Mouse (Mus musculus): ENCODE results near the gene Ccnb1.
"Not testable (repeated sequence)": the region's sequence is repeated elsewhere in the genome, so short reads cannot be mapped to it uniquely, and the experiment has no call there.

Ccnb1 gene

GRCm38 (mm10) chr13:100774704-100775103 lies 11.7 kb downstream of the Ccnb1 start:
- in situ Hi-C loops (cut with MboI, MseI), result no loop called here

GRCm38 (mm10) chr13:100755329-100755728 lies 31.0 kb downstream of the Ccnb1 start:
- in situ Hi-C loops (cut with MboI, MseI), result no loop called here

GRCm38 (mm10) chr13:100754186-100754585 lies 32.2 kb downstream of the Ccnb1 start:
- in situ Hi-C loops (cut with MboI, MseI), result no loop called here

- in situ Hi-C loops (cut with MboI, MseI), result no loop called here
These were observed 33.4 kb downstream of the Ccnb1 start for GRCm38 (mm10) chr13:100753011-100753410.

- in situ Hi-C loops (cut with MboI, MseI), result no loop called here
These were observed 33.8 kb downstream of the Ccnb1 start for GRCm38 (mm10) chr13:100752529-100752928.

GRCm38 (mm10) chr13:100751402-100751801 lies 35.0 kb downstream of the Ccnb1 start:
- in situ Hi-C loops (cut with MboI, MseI), result no loop called here

GRCm38 (mm10) chr13:100750799-100751198 lies 35.6 kb downstream of the Ccnb1 start:
- in situ Hi-C loops (cut with MboI, MseI), result no loop called here

GRCm38 (mm10) chr13:100748638-100749037 lies 37.7 kb downstream of the Ccnb1 start:
- in situ Hi-C loops (cut with MboI, MseI), result loop anchor here (10.0 kb wide), 1 partner anchor 1546 kb away; no protein-coding TSS in a partner anchor

- in situ Hi-C loops (cut with MboI, MseI), result loop anchor here (10.0 kb wide), 1 partner anchor 1549 kb away; no protein-coding TSS in a partner anchor
These were observed 40.3 kb downstream of the Ccnb1 start for GRCm38 (mm10) chr13:100746090-100746489.

GRCm38 (mm10) chr13:100744036-100744744 lies 42.2 kb downstream of the Ccnb1 start, which contains the start of gene Mrps36:
Mrps36 (minus strand) TSS chr13:100744659.
- in situ Hi-C loops (cut with MboI, MseI), result loop anchor here (10.0 kb wide), 1 partner anchor 1551 kb away; no protein-coding TSS in a partner anchor

- in situ Hi-C loops (cut with MboI, MseI), result loop anchor here (10.0 kb wide), 1 partner anchor 1551 kb away; no protein-coding TSS in a partner anchor
These were observed 42.9 kb downstream of the Ccnb1 start for GRCm38 (mm10) chr13:100743346-100744035.

- in situ Hi-C loops (cut with MboI, MseI), result loop anchor here (10.0 kb wide), 1 partner anchor 1552 kb away; no protein-coding TSS in a partner anchor
These were observed 43.5 kb downstream of the Ccnb1 start for GRCm38 (mm10) chr13:100742831-100743230.

GRCm38 (mm10) chr13:100732756-100733155 lies 53.6 kb downstream of the Ccnb1 start:
- in situ Hi-C loops (cut with MboI, MseI), result no loop called here

- in situ Hi-C loops (cut with MboI, MseI), result not testable (repeated sequence)
These were observed 54.8 kb downstream of the Ccnb1 start for GRCm38 (mm10) chr13:100731462-100732046.

GRCm38 (mm10) chr13:100730861-100731176 lies 55.6 kb downstream of the Ccnb1 start, which contains the start of gene Cdk7:
Cdk7 (minus strand) TSS chr13:100730939.
- in situ Hi-C loops (cut with MboI, MseI), result no loop called here

GRCm38 (mm10) chr13:100730153-100730860 lies 56.1 kb downstream of the Ccnb1 start:
- in situ Hi-C loops (cut with MboI, MseI), result no loop called here

Data from regulatory T cell (primary cell).